Mouse (Mus musculus) frontal cortex, postnatal 25 days (tissue): ENCODE measurements at regions not wholly inside any gene's neighbourhood (a gene's known extent, or its start where the extent isn't known, plus 50 kb on each side); places are given as distances from the start of the nearest gene placed in this dataset.
A peak's percentile ranks its signal among the peaks of the same experiment; 100 is the strongest.

ENCODE experiments used
- DNase-seq, 2 experiments: peaks; one replicate each; pipeline ENCODE4 v3.0.0; 2022; ENCODE audit warnings: low spot score in 2 of 2

DNA sequence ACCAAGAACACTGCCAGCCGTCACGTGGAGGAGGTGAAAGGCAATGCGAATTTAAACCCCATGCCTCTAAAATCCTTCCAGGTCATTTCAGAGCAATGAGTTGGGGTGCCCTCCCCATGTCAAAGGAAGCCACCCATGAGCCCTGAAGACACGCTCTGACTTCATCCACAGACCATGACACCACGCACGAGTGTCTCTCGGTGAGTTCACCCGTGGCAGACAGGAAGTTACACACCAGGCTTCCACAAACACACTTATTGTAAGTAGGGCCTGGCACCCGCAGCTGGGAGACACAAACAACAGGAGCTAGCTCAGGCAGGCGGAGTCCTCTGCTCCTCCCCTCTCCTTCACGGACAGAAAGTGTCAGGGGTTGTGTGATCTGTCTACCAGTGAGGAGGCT, 251.4 kb upstream of the Sulf2 start:
- DNase-seq: no peak

DNA sequence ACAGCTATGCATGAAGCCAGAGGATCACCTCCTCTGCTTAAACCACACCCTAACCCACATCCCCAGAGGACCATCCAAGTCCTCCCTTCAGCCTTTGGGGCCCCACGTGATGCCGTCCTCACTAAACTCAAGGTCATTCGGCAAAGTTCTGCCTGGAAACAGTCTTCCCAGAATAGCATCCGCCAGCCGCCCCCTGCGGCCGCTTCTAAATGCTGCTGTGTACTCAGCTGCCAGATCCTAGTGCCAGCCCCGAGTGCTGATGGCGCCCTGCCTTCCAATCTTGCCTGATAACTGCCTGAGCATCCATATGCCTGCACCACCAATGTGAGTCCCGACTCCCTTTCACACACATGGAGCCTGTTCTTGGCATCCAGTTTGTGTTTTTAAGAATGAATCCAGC, 247.9 kb upstream of the Sulf2 start:
- peak; percentile 45 to 51 for DNase-seq

DNA sequence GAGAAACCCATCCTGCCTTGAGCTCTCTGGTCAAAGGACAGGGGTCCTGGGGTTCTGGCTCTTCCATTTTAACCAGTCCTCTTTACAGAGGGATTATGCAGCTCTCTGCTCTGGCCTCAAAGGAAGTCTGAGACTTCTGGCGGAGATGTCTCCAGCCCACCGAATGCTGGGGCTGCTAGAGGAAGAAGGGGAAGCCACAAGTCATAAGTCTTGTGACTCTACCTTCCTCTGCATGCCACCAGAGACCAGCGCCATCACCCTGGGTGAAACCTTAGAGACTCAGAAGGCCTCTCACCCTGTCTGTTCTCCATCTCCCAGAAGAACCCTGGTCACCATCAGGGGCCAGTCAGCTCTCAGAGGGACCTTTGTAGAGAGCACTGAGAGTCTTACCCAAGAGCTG, 246.4 kb upstream of the Sulf2 start:
- no peak for DNase-seq

DNA sequence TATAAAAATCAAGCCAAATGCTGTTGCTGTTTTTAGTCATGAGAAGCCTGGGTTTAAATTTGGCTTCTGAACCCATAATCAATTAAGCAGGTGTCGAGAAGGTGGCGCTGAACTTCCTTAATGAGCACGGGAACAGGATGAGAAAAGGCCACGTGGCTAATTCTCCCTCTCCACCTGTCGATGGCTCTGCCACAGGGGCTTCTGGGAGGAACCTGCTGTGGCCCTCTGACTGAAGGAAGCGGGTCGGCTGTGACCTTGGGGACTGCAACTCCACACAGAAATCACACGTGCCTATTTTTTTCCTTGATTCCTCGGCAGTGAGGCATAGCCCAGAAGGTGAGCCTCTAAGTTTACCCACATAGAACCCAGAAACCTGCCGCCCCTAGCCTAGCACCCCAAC, 244.8 kb upstream of the Sulf2 start:
- no peak for DNase-seq

DNA sequence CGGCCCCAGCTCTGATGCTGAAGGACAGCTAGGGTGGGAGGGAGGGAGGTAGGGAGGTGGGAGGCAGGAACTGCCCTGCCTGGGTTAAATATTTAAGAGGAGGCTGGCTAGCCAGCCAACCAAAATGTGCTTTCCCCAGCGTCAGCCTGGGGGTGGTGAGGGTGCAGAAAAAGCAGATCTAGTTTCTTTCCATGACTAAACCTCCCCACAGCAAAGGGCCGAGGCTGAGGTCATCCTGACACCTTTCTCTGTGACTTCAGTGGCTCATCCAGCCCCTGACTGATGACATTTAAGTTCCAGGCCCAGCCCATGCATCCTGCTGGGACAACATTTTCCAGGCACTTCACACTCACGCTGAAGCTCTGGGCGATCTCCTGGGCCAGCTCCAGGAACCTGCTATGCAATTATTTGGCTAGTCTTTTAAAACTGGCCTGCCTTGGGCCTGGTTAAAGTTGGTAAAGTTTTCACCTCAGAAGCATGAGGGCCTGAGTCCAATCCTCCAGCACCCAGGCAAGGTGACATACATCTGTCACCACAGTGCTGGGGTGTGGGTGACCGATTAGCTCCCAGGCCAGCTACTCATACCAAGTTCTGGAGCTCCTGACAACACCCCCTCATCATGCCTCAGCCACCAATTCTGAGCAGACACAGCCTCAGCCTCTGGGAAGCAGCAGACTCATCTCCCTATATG, 243.8 kb upstream of the Sulf2 start:
- no peak for DNase-seq

DNA sequence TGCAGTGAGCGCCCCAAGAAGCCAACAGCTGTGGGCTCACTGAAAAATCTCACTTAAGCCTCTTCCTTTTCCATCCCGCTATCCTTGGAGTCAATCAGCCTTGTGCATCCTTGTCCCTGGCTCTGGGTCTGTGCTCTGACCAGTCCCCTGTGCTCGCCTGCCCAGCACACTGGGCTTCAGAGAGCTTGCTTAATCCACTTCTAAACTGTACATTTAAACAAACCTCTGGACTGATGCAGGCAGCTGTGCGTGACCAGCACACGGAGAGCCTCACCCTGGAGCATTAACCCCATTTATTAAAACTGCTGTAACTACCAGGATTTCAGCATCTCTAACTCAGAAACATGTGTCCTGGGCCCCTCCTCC, 243.3 kb upstream of the Sulf2 start:
- DNase-seq: no peak

DNA sequence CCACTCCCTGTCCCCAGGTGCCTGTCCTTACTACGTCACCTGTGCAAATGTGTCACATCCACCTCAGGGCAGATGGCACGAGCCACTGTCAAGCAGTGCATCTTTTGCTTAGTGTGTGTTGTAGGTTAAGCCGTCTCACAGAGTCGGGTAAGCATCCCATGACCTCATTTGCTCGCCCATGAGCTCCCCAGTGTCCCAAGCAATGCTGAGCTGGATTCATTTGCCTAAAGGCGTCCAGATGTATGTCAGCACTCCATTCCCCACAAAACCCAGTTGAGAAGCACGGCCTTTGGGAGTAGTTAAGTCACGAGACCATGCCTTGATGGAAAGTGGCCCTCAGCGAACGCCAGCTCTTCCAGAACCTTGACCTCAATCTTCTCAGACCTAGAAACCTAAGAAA, 242.7 kb upstream of the Sulf2 start:
- no peak for DNase-seq

DNA sequence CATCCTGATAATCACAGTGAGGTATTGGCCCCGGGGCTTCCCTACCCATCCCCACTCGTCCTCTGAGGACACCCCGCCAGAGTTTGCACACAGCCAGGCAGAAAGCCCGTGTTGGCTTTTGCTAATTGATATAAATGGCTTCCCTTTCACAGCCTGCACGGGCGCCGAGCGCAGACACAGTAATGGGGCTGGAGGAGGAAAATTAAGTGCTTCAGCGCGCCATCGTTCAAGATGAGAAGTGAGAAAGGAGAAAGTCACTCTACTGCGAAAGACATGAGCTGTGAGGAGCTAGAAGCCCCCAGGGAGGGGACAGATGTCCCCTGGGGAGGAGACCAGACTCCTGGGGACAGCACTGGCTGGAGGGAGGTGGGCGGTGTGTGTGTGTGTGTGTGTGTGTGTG, 239.2 kb upstream of the Sulf2 start:
- no peak for DNase-seq

DNA sequence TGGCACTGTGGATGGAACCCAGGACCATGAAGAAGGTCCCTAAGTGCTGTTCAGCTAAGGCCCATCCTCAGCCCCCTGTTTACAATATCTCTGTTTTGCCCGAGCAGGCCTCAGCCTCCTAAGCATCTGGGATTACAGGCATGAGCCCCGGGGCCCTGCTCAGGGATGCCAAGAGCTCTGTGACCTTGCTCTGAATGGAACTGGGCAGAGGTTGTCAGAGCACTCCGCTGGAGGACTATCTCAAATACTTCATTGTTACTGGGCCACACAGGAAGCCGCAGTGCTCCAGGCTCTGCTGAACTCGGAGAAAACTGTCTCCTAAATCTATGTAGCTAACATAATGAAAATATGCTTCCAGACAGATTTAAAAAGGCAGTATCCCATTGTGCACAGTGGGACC, 235.7 kb upstream of the Sulf2 start:
- no peak for DNase-seq

DNA sequence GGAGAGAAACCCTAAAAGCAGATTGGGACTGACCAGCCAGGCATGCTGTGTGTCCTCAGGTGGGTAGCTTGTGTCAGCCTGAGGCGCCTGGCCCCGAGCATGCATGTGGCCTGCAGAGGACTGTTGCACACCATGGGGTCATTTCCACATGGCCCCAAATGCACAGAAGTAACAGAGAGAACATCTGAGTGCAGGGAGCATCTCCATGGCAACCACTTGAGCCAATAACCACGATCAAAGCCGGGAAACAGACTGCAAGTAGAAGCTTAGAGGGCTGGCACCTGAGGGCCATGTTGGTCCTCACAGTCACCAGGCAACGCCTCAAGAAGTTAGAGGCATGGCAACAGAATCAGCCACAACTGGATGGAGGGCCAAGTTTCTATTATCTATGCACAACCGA, 232.6 kb upstream of the Sulf2 start:
- no peak for DNase-seq

DNA sequence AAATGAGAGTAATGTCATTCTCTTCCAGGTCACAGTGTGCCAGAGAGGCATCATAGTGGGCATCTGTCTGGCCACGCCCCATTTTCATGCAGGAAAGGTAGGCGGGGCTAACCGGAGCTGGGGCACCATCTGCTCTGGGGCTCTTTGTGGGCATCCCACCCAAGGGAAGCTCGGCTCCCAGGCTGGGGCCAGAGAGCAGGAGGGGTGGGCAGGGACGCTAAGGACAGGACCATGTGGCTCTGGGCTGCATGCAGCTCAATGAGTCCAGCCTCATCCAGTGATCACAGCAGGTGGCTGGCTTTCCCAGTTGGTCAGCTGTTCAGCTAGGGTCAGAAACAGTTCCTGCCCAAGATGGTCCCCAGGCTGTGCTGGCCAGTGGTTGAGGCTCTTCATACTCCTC, 231.4 kb upstream of the Sulf2 start:
- no peak for DNase-seq

DNA sequence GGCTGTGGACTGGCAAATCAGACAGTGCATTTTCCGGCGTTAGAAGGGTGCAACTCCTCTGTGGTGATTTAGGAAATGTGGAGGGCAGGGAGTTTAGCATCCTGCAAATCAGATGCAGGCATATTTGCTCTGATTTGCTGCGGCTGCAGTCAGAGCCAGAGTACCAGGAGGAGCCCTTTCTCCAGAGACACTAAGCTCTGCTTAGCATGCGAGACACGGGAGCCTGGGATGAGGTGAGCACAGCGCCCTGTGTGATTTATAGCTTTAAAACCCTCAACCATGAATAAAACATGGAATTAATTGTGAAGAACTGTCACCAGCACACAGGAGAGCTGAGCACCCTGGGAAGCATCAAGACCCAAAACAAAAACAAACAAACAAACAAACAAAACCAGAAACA, 229.1 kb upstream of the Sulf2 start:
- DNase-seq: no peak

DNA sequence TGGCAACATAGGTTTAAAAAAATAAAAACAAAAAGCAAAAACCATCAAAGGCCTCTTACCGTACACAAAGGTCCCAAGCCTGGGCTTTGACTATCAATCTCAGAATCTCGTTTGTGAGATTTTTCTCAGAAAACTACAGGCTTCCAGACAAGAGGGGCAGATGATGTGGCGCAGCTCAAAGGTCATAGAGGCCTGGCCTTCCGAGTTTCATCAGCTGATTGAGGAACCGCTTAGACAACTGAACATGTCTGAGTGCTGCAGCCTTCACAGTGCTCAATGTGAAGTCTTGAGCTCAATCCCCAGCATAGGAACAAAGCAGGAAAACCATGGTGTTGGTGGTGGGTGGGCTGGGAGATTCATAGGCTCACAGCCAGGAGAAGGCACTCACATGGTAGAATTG, 227.9 kb upstream of the Sulf2 start:
- no peak for DNase-seq

DNA sequence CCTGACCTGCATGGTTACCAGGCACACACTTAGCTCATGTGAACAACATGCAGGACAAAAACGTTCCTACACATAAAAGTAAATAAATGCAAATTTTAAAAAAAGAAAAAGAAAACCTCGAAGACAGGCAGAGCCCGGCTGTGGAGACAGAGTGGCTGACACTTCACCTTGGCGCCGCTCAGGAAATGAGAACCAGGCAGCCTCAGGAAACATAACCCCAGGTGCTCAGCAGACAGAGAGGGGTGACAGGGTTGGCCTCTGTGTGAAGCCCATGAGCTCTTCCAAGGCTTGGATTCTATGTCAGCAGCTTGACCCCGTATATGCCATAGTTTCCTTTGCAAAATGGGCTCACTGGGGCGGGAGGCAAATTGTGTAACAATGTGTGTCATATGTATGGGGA, 226.7 kb upstream of the Sulf2 start:
- no peak for DNase-seq

DNA sequence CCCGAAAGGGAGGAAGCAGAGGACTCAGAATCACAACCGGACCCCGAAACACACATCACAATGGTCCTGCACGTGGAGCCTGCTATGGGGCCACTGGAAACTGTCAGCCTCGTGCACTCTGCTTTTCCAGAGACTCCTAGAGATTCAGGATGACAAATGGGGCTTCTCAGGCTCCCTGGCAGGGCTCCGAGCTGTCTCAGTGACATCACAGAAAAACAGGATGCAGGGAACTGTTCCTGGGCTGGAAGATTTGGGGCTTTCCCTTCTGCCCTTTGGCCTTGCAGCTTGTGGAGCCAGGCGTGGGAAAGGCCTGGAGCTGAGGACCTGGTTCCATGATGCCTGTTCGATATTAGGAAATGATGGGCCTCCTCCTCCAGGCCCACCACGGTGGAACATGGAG, 225.4 kb upstream of the Sulf2 start:
- no peak for DNase-seq

DNA sequence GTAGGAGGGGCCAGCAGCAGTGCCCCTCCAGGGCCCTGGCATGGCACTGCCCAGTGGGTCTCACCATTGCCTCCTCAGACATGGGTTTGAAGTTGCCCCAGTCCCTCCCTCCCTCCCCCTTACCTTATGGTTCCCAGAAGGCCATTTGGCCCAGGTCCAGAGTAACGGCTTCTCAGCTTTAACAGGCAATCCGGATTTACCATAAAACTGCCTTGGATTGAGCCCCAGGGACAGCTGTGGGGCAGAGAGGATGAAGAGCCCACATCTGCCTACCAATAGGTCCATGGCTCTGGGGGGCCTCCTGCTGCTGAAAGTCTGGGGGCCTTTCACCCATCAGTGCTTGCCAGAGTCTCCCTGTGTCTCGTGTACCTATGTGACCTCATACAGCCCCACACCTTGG, 222.9 kb upstream of the Sulf2 start:
- DNase-seq: no peak

DNA sequence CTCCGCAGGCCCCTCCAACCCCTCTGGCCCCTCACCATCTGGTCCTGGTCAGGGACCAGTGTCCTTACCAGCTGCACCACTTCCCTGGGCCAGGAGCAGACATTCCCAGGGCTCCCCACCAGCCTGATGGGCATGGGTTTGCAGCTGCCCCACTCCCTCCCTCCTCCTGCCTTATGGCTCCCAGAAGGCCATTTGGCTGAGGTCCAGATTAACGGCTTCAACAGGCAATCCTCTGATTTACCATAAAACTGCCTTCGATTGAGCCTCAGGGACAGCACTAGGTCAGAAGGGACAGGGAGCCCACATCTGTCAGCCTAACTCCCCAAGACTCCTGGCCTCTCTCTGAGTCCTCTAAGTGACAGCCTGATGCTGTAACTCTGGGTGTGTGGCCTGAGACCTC, 221.9 kb upstream of the Sulf2 start:
- no peak for DNase-seq

DNA sequence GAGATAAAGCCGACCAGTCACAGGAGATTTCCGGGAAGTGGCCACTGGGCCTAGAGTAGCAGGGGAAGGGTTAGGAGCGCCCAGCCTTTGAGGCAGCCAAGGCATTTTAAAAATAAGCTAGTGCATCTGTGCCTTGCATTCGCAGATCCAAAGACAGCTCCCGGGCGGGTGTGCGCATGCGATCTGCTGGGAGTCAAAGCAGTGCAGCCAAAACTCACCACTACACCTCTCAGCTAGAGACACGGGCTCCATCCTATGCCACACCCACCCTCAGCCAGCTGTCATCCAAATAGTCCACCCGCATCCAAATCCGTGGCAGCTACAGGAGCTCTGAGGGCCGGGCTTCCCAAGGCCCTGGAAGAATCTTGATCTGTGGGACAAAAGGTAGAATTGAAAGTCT, 220.2 kb upstream of the Sulf2 start:
- peak in 1 of 2 experiments; percentile 23 for DNase-seq

DNA sequence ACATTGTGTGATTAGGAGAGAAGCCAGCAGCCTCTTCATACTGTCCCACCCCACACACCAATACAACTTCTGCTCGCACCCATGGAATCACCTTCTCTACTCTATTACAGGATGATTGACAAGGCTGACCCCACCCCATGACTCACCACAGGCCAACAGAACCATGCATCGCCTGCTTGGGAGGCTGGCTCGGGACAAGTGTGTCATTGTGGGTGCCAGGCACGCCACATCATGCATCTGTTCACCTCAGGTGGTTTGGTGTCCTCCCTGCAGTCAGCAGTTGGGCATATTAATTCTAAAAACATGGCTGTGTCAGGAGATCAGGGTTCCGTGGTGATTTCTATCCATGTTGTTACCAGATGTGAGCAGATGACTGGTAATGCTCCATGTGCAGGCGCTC, 215.3 kb upstream of the Sulf2 start:
- no peak for DNase-seq

DNA sequence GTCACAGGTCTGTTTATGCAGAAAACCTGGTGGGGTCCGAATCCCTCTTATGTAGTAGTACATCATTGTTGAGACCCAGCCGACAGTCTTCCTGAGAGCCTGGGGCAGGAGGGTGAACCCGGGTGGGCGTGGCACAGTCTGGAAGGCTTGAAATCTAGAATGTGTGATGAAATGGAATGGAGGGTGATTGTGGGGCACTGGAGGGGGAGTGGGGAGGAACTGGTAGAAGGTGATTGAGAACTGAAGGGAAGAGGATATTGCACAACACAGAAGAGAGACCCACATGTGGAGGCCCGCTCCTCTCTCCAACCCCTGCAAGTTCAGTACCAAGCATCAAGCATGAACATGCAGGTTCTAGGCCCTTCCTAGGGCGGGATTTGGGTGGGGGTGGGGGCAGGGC, 206.2 kb upstream of the Sulf2 start:
- no peak for DNase-seq

DNA sequence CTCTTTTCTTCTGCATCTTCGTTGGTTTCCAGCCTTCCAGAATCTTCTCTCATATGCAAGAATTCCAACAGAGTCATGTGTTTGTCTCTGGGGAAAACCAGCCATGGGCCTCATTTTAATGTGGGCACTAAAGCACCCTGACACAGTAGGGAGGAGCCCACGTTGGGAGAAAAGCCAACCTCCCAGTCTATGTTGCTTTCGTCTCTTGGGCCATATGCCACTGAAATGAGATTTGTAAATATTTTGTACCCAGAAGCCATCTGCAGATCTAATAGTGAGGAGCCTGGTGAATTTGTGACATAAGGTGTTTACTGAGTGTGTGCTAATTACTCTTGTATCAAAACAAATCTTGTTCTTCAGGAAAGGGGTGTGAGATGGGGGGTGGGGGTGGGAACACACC, 205.3 kb upstream of the Sulf2 start:
- DNase-seq: no peak

DNA sequence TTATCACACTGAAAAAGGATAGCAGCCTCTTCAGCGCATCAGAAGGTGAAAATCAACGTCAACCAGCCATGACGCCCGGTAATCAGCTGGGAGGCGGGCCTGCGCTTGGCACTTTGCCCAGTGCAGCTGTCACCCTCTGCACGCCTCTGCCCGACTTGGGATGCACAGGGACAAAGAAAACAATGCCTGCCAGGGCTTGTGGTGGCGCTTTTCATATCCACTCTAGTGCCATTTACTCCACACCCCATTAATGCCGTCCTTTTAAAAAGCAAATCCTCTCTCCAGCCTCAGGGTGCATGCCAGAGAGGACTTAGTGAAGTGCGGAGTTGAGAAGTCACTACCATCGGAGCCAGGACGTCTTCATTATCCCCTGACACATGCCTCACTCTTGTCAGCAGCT, 204.5 kb upstream of the Sulf2 start:
- no peak for DNase-seq

DNA sequence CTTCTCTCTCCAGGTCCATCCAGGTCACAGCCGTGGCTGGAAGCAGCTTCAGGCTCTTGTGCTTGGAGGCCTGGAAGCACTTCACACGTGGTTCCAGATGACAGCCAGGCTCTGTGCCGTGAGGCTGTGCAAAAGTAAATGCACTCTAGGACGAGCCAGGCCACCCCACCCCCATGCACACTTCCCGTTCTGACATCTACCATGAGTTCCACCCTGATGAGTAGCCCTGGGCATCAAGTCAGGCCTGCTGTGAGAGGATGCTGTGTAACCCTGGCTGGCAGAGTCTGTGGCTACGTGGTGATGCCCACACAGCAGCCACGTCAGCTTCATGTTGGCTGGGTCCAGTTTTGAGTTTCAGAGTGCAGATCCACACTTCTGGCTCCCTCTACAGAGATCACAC, 202.4 kb upstream of the Sulf2 start:
- DNase-seq: no peak

DNA sequence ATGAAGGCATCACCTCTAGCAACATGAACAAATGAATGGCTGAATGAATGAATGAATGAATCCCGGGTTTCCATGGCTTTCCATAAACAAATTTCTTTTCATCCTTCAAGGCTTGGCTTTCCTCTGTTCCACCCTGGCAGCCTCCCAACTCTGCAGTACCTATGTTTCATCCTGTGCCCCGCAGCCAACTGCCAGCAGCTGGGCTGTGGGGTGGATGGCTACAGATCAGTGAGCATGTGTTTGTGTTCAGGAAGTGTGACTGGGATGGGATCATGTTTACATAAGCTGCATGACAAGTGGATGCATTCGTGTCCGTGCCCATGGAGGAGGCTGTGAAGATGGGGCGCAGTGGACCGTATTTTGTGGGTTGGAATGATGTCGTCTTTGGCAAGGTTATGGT, 200.5 kb upstream of the Sulf2 start:
- DNase-seq: no peak

DNA sequence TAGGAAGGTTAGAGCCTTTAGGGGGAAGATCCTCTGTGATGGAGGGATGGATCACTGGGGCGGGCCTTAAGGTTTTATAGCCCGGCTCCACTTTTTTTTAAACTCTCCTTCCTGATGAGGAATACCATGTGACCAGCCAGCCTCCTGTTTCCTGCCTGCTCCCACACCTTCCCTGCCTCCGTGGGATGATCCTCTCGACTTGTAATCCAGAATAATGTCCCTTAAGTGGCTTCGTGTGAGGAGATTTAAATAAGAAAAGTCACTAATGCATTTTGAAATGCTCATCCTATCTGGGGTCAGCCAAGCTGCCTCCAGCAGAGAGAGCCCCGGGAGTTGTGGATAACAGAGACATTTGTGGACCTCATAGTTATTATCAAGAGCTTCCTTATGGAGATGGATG, 200.0 kb upstream of the Sulf2 start:
- no peak for DNase-seq
